Mouse (Mus musculus) kidney, embryonic 14.5 days (tissue): Measurements from ENCODE around the gene Oxct1. TPM values are rescaled to one million over a fixed set of nuclear protein-coding genes. Genes with fewer than 3 reads are reported as not detected.

Source experiments
- ATAC-seq: fragments of 200-750 bp; cut with Nextera tagmentation; 2 replicates; pipeline ENCODE4 v1.8.0; 2017; ENCODE audit warnings: moderate number of reproducible peaks, mild to moderate bottlenecking, moderate TSS enrichment, moderate library complexity; ENCODE audit not compliant: low FRiP score, low TSS enrichment
- H3K27ac ChIP-seq: fragments of 300-500 bp; sonication (generic); 2 replicates; pipeline ENCODE4 v1.5.1; 2014; ENCODE audit warnings: low read depth, mild to moderate bottlenecking, low read length, moderate library complexity, mixed read lengths
- H3K27me3 ChIP-seq: fragments of 300-500 bp; sonication (generic); 2 replicates; pipeline ENCODE4 v1.6.1; 2014; ENCODE audit warnings: mild to moderate bottlenecking, low read length; ENCODE audit not compliant: control insufficient read depth, insufficient read depth
- H3K36me3 ChIP-seq: fragments of 300-500 bp; sonication (generic); 2 replicates; pipeline ENCODE4 v1.6.1; 2014; ENCODE audit warnings: low read length, mixed read lengths; ENCODE audit not compliant: control insufficient read depth, insufficient read depth
- H3K4me1 ChIP-seq: fragments of 300-500 bp; sonication (generic); 2 replicates; pipeline ENCODE4 v1.6.1; 2014; ENCODE audit warnings: low read length, mixed read lengths; ENCODE audit not compliant: control insufficient read depth, insufficient read depth
- H3K4me2 ChIP-seq: fragments of 300-500 bp; sonication (generic); replicated peaks from 2 replicates; pipeline ENCODE4 v1.6.1; 2014; ENCODE audit warnings: low read depth, mild to moderate bottlenecking, low read length
- H3K4me3 ChIP-seq: fragments of 300-500 bp; sonication (generic); 2 replicates; pipeline ENCODE4 v1.5.1; 2014; ENCODE audit warnings: mild to moderate bottlenecking, low read length
- H3K9ac ChIP-seq: fragments of 300-500 bp; sonication (generic); 2 replicates; pipeline ENCODE4 v1.6.1; 2014; ENCODE audit warnings: low read depth, mild to moderate bottlenecking, low read length, moderate library complexity
- H3K9me3 ChIP-seq: fragments of 300-500 bp; sonication (generic); 2 replicates; pipeline ENCODE4 v1.6.1; 2016; ENCODE audit warnings: low read length; ENCODE audit not compliant: control insufficient read depth
- WGBS: fragments of 180-500 bp; shearing (Covaris S2); extraction: QIAGEN DNeasy Blood & Tissue Kit; methylation state at CpG from one replicate; pipeline ENCODE4 v1.1.7; 2014; 5-methylcytosine and 5-hydroxymethylcytosine counted together
- polyA plus RNA-seq: library from polyadenylated mRNA; unstranded; fragments of >200 nt; fragmentation: Nextera tagmentation; extraction: Ambion mirVana; gene quantifications from 2 replicates; pipeline ENCODE4 v1.2.1, GENCODE M21; 2014

The Oxct1 gene
- polyA plus RNA-seq, 1 experiment from 2014 or later = 254 TPM

DNA sequence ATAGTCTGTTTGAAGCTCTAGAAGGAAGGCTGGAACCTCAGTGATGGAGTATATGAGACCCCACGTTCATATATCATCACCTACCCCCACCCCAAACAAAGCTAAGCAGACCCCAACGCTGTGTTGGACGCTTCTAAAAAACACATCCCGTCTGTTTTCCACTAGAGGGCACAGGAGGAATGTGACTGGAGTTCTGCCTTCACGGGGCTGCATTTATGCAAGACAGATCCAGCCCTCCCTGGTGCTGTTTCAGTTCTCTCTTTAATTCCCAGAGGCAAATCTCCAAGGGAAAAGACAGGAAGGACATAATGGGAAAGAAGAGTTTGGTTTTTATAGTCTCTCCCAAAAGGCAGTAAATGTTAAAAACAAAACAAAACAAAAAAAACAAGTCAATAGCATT is 30.4 kb downstream of the Oxct1 start:
- Histone ChIP-seq H3K27me3 (no peaks in the 10 kb centered on the region), H3K27ac (no peak overlapping the region), H3K4me1 (no peaks in the 10 kb centered on the region), H3K36me3 (peaks cover 50% of the 10 kb centered on the region), H3K9me3 (no peaks in the 10 kb centered on the region), H3K9ac (no peak overlapping the region), H3K4me3 (no peak overlapping the region), H3K4me2 (no peak overlapping the region)
- no peak for ATAC-seq
- 23% methylated on average over 5 of the region's 5 CpGs for WGBS

- H3K27ac ChIP-seq = no peak overlapping the region
- WGBS = 89% methylated on average over 5 of the region's 5 CpGs
- H3K36me3 ChIP-seq = peaks cover 39% of the 10 kb centered on the region
Measured at GRCm38 (mm10) chr15:4063574-4063973, 37.4 kb downstream of the Oxct1 start.

GRCm38 (mm10) chr15:4064013-4064412 is 37.8 kb downstream of the Oxct1 start:
- Histone ChIP-seq H3K4me2 (no peak overlapping the region), H3K9me3 (no peaks in the 10 kb centered on the region), H3K27me3 (no peaks in the 10 kb centered on the region), H3K27ac (no peak overlapping the region), H3K9ac (no peak overlapping the region), H3K4me1 (no peaks in the 10 kb centered on the region), H3K4me3 (no peak overlapping the region), H3K36me3 (peaks cover 37% of the 10 kb centered on the region)
- WGBS = 86% methylated on average over 7 of the region's 7 CpGs
- no peak for ATAC-seq

More at GRCm38 (mm10) chr15:4063574-4063973, 37.4 kb downstream of the Oxct1 start:
- H3K9me3 ChIP-seq = no peaks in the 10 kb centered on the region
- H3K4me1 ChIP-seq = no peaks in the 10 kb centered on the region
- no peak overlapping the region for H3K4me3 ChIP-seq
- no peak overlapping the region for H3K9ac ChIP-seq
- no peaks in the 10 kb centered on the region for H3K27me3 ChIP-seq
- ATAC-seq = no peak
- no peak overlapping the region for H3K4me2 ChIP-seq

DNA sequence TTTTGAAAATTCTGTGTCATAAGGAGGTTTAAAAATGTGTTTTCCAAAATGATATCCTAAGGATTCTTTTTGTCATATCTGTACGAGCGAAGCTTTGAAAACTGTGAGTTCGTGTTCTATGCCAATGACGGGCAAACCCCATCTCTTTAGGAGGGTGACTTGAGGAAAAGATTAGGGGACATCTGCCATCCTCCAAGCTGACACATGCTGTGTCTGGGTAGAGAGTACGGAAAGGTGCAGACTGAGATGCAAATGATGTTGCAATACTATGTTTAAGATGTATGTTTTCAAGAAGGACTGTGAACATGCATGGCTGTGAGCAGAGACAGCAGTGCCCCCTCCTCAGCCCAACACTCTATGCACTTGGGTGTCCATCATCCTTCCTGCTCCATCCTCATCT is 38.5 kb downstream of the Oxct1 start:
- H3K36me3 ChIP-seq = peaks cover 31% of the 10 kb centered on the region
- ATAC-seq = no peak
- WGBS = 97% methylated on average over 5 of the region's 5 CpGs
- H3K27me3 ChIP-seq = no peaks in the 10 kb centered on the region
- H3K4me1 ChIP-seq = no peaks in the 10 kb centered on the region
- no peak overlapping the region for H3K4me3 ChIP-seq
- H3K4me2 ChIP-seq = no peak overlapping the region
- no peak overlapping the region for H3K9ac ChIP-seq
- no peaks in the 10 kb centered on the region for H3K9me3 ChIP-seq
- no peak overlapping the region for H3K27ac ChIP-seq

DNA sequence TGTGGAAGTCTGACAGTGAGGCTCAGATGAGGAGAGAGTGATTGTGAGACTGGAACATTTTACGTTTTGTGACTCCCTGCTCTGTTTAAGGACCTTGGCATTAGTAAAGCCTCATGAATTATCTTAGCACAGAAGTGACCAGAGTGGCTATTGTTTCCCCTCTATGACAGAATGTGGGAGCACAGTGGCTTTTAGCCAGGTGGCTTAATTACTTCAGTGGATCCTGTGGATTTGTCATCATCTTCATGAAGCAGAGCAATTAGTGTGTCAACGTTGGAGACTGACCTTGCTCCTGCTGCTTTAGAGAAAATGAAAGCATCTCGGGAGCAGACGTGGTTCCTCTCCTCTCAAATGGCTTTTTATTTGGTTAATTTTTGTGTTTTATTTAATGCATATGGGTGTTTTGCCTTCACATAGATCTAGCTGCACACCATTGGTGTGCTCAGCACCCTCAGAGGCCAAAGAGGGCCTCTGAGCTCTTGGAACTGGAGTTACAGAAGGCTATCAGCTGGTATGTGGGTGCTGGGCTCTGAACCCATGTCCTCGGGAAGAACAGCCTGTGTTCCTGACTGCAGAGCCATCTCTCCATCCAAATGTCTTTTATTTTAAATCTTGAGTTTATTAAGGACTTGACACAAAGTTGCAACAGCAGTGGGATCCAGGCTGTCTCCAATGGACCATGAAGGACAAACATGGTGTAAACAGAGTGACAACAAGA is 41.2 kb downstream of the Oxct1 start:
- 89% methylated on average over 5 of the region's 5 CpGs for WGBS

GRCm38 (mm10) chr15:4077978-4078377 is 51.8 kb downstream of the Oxct1 start:
- WGBS = 90% methylated on average over 4 of the region's 4 CpGs
- 0 out of 2 replicates have a peak, but pooled peaks cover 3% of the 10 kb centered on the region for H3K4me1 ChIP-seq
- no peaks in the 10 kb centered on the region for H3K27me3 ChIP-seq
- no peak overlapping the region for H3K27ac ChIP-seq
- no peaks in the 10 kb centered on the region for H3K9me3 ChIP-seq
- H3K36me3 ChIP-seq = no peaks in the 10 kb centered on the region
- H3K4me2 ChIP-seq = no peak overlapping the region
- ATAC-seq = no peak
- no peak overlapping the region for H3K4me3 ChIP-seq
- no peak overlapping the region for H3K9ac ChIP-seq

More for the DNA sequence above, 41.2 kb downstream of the Oxct1 start:
- H3K4me3 ChIP-seq = no peak overlapping the region
- H3K9me3 ChIP-seq = no peaks in the 10 kb centered on the region
- H3K9ac ChIP-seq = no peak overlapping the region
- no peak overlapping the region for H3K27ac ChIP-seq
- H3K4me1 ChIP-seq = no peaks in the 10 kb centered on the region
- no peaks in the 10 kb centered on the region for H3K27me3 ChIP-seq
- no peak for ATAC-seq
- no peak overlapping the region for H3K4me2 ChIP-seq
- H3K36me3 ChIP-seq = peaks cover 11% of the 10 kb centered on the region; the same call in 1 of the 2 replicates

- no peak overlapping the region for H3K4me2 ChIP-seq
- no peak overlapping the region for H3K9ac ChIP-seq
- H3K4me3 ChIP-seq = no peak overlapping the region
- H3K4me1 ChIP-seq = 0 out of 2 replicates have a peak, but pooled peaks cover 3% of the 10 kb centered on the region
- H3K27ac ChIP-seq = no peak overlapping the region
- no peak for ATAC-seq
- no peaks in the 10 kb centered on the region for H3K9me3 ChIP-seq
- 87% methylated on average over 5 of the region's 5 CpGs for WGBS
- H3K27me3 ChIP-seq = no peaks in the 10 kb centered on the region
- H3K36me3 ChIP-seq = no peaks in the 10 kb centered on the region
Measured at GRCm38 (mm10) chr15:4078785-4079184, 52.6 kb downstream of the Oxct1 start.

DNA sequence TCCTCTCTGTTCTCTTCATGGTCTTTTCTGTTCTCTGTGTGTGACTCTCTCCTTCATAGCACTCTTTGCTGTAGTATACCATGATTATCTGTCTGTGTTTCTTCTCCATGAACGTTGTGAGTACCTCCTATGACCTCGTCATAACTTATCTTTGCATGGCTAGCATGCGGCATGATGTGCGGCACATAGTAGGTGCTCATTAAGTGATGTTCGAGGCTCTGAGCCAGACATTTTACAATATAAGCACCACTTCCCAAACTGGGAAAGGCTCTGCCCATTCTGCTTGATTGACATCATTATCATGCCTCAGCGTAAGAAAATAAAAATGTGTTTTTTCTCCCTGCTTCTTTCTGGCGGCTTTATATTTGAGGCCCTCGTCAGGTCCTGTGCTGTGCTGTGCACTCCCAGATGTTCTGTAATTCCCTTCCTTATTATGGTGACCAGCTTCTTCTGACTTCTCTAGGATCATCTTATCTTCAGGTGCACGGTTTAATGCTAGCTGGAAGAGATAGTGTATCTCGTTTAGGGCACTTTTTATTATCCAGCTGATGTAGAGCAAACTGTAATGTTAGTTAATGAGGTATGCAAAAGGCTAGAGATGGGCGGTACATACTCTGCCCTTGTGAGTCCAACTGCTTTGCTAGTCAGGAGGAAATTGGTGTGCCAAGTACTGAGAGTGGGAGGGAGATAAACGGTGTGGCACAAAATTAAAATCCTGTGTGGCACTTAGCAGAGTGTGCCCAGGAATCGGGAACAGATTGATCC is 53.4 kb downstream of the Oxct1 start:
- Histone ChIP-seq H3K9me3 (no peaks in the 10 kb centered on the region), H3K27me3 (no peaks in the 10 kb centered on the region), H3K4me2 (no peak overlapping the region), H3K36me3 (no peaks in the 10 kb centered on the region), H3K9ac (no peak overlapping the region), H3K4me1 (0 out of 2 replicates have a peak, but pooled peaks cover 3% of the 10 kb centered on the region), H3K4me3 (no peak overlapping the region), H3K27ac (no peak overlapping the region)
- 69% methylated on average over 13 of the region's 13 CpGs for WGBS
- ATAC-seq = peak; percentile 49
